Mouse (Mus musculus) myocyte (in vitro differentiated cells): ENCODE data around the gene Lrrc73.

Source experiments
- MYOG ChIP-seq, 3 experiments: IDR thresholded peaks; one replicate each; pipeline ENCODE4 v1.6.1; 2011; ENCODE audit warnings: control low read depth in 2 of 3, low read depth in 2 of 3, mild to moderate bottlenecking in 2 of 3; ENCODE audit not compliant: insufficient read length in 2 of 3, control insufficient read depth in 1 of 3, insufficient read depth in 1 of 3
- POLR2A ChIP-seq: IDR thresholded peaks from one replicate; pipeline ENCODE4 v1.6.1; 2011; ENCODE audit warnings: low read depth, mild to moderate bottlenecking, control low read depth, moderate library complexity; ENCODE audit not compliant: insufficient read length

DNA sequence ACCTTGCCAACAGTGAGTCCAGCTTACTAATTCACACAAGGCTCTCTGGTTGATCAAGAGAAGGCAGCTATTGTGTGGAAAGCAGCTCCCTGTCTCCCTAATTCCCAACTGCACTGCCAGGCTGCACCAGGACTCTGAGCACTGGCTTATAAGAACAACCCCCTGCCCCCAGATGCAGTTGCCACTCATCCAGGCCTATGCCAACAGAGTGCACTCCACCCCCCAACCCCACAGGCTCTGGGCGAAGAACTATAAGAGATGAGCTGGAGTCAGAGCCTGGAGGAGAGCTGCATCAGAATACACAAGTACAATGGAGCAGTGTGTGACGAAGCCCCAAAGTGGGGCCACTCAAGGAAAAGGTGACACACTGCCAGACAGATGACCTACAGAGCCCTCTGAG lies 18.7 kb downstream of the Lrrc73 start:
- TF ChIP-seq MYOG (IDR thresholded peaks at IDR 0.05; ENCODE audit: control insufficient read depth in 1 of 3, insufficient read depth in 1 of 3, insufficient read length in 2 of 3, low read depth in 2 of 3) (peak in 2 of 3 experiments; percentile 17 to 49), POLR2A (no peak)
